Mouse (Mus musculus): ENCODE measurements at regions not wholly inside any gene's neighbourhood (a gene's known extent, or its start where the extent isn't known, plus 50 kb on each side); places are given as distances from the start of the nearest gene placed in this dataset.

- Histone ChIP-seq H3K4me1 (ENCODE audit: control insufficient read depth, insufficient read depth, low read length) (no peaks in the 10 kb centered on the region), H3K27me3 (ENCODE audit: control insufficient read depth, insufficient read depth, low read length) (no peaks in the 10 kb centered on the region), H3K4me3 (ENCODE audit: control insufficient read depth, low read depth, low read length) (no peak overlapping the region), H3K27ac (ENCODE audit: control insufficient read depth, insufficient read depth, low read depth, low read length) (no peak overlapping the region), H3K36me3 (ENCODE audit: control insufficient read depth, insufficient read depth, low read length) (no peaks in the 10 kb centered on the region)
- no peak for TF ChIP-seq POLR2A (IDR thresholded peaks at IDR 0.05; ENCODE audit: control insufficient read depth, low read depth, low read length)
- no peak for TF ChIP-seq CTCF (IDR thresholded peaks at IDR 0.05; ENCODE audit: control insufficient read depth, insufficient read depth, insufficient replicate concordance, low read depth, low read length)
Observed at GRCm38 (mm10) chr12:9345359-9345758, 224.6 kb upstream of the Osr1 start.

- no peaks in the 10 kb centered on the region for H3K27me3 ChIP-seq (ENCODE audit: control insufficient read depth, insufficient read depth, low read length)
- peaks cover 2% of the 10 kb centered on the region; the same call in 1 of the 2 replicates for H3K4me1 ChIP-seq (ENCODE audit: control insufficient read depth, insufficient read depth, low read length)
- TF ChIP-seq CTCF (IDR thresholded peaks at IDR 0.05; ENCODE audit: control insufficient read depth, insufficient read depth, insufficient replicate concordance, low read depth, low read length) (no peak), POLR2A (IDR thresholded peaks at IDR 0.05; ENCODE audit: control insufficient read depth, low read depth, low read length) (no peak)
Observed at GRCm38 (mm10) chr12:9355512-9355911, 214.4 kb upstream of the Osr1 start.

GRCm38 (mm10) chr12:9357856-9358255, 212.1 kb upstream of the Osr1 start:
- H3K4me3 ChIP-seq (ENCODE audit: control insufficient read depth, low read depth, low read length) = no peak overlapping the region
- no peak overlapping the region for H3K27ac ChIP-seq (ENCODE audit: control insufficient read depth, insufficient read depth, low read depth, low read length)
- no peaks in the 10 kb centered on the region for H3K36me3 ChIP-seq (ENCODE audit: control insufficient read depth, insufficient read depth, low read length)
- H3K27me3 ChIP-seq (ENCODE audit: control insufficient read depth, insufficient read depth, low read length) = no peaks in the 10 kb centered on the region
- H3K4me1 ChIP-seq (ENCODE audit: control insufficient read depth, insufficient read depth, low read length) = peaks cover 2% of the 10 kb centered on the region; the same call in 1 of the 2 replicates
- TF ChIP-seq CTCF (IDR thresholded peaks at IDR 0.05; ENCODE audit: control insufficient read depth, insufficient read depth, insufficient replicate concordance, low read depth, low read length) (no peak), POLR2A (IDR thresholded peaks at IDR 0.05; ENCODE audit: control insufficient read depth, low read depth, low read length) (no peak)

More at GRCm38 (mm10) chr12:9355512-9355911, 214.4 kb upstream of the Osr1 start:
- H3K27ac ChIP-seq (ENCODE audit: control insufficient read depth, insufficient read depth, low read depth, low read length) = no peak overlapping the region
- H3K4me3 ChIP-seq (ENCODE audit: control insufficient read depth, low read depth, low read length) = no peak overlapping the region
- H3K36me3 ChIP-seq (ENCODE audit: control insufficient read depth, insufficient read depth, low read length) = no peaks in the 10 kb centered on the region

DNA sequence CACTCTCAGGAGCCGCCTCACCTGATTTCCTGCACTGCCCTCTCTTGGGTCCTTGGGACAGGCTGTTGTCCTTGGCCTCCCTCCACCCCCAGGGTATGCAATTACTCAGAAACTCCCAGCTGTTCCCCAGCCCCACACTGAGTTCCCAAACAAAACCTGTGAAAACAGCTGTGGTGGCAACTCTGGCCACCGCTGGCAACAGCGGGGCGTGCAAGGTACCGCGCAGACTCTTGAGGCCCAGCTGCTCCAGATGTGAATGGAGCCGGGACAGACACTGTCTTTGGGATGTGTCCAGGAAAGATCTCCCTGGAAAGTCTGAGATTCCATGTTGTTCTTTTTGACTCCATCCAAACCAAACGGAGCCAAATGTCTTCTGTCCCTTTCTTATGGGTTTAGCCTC, 211.0 kb upstream of the Osr1 start:
- Histone ChIP-seq H3K4me3 (ENCODE audit: control insufficient read depth, low read depth, low read length) (no peak overlapping the region), H3K27me3 (ENCODE audit: control insufficient read depth, insufficient read depth, low read length) (no peaks in the 10 kb centered on the region), H3K4me1 (ENCODE audit: control insufficient read depth, insufficient read depth, low read length) (peaks cover 2% of the 10 kb centered on the region; the same call in 1 of the 2 replicates), H3K27ac (ENCODE audit: control insufficient read depth, insufficient read depth, low read depth, low read length) (no peak overlapping the region), H3K36me3 (ENCODE audit: control insufficient read depth, insufficient read depth, low read length) (no peaks in the 10 kb centered on the region)
- TF ChIP-seq CTCF (IDR thresholded peaks at IDR 0.05; ENCODE audit: control insufficient read depth, insufficient read depth, insufficient replicate concordance, low read depth, low read length) (no peak), POLR2A (IDR thresholded peaks at IDR 0.05; ENCODE audit: control insufficient read depth, low read depth, low read length) (no peak)

DNA sequence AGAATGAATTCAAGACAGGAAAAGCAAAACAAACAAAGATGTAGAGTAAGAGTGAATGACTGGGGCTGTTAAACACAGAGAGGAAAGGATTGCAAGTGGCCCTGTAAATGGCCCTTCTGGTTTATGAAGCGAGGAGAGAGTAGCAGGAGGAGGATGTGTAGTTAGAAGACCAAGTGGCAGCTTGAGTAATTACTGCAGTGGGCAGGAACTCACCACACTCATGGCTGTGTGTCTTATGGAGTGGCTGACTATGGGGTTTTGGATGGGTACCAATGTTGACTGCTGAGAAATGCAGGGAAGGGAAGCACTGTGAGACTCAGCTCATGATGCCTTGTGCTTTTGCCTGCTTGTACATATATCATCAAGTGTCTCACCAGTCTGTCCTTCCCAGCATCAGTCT, 204.0 kb upstream of the Osr1 start:
- no peaks in the 10 kb centered on the region for H3K36me3 ChIP-seq (ENCODE audit: control insufficient read depth, insufficient read depth, low read length)
- no peak for TF ChIP-seq POLR2A (IDR thresholded peaks at IDR 0.05; ENCODE audit: control insufficient read depth, low read depth, low read length)
- no peak for TF ChIP-seq CTCF (IDR thresholded peaks at IDR 0.05; ENCODE audit: control insufficient read depth, insufficient read depth, insufficient replicate concordance, low read depth, low read length)
- H3K27ac ChIP-seq (ENCODE audit: control insufficient read depth, insufficient read depth, low read depth, low read length) = no peak overlapping the region
- H3K4me1 ChIP-seq (ENCODE audit: control insufficient read depth, insufficient read depth, low read length) = no peaks in the 10 kb centered on the region
- no peaks in the 10 kb centered on the region for H3K27me3 ChIP-seq (ENCODE audit: control insufficient read depth, insufficient read depth, low read length)
- no peak overlapping the region for H3K4me3 ChIP-seq (ENCODE audit: control insufficient read depth, low read depth, low read length)

GRCm38 (mm10) chr12:9368682-9369081, 201.2 kb upstream of the Osr1 start:
- Histone ChIP-seq H3K27me3 (ENCODE audit: control insufficient read depth, insufficient read depth, low read length) (no peaks in the 10 kb centered on the region), H3K4me1 (ENCODE audit: control insufficient read depth, insufficient read depth, low read length) (no peaks in the 10 kb centered on the region), H3K36me3 (ENCODE audit: control insufficient read depth, insufficient read depth, low read length) (no peaks in the 10 kb centered on the region), H3K27ac (ENCODE audit: control insufficient read depth, insufficient read depth, low read depth, low read length) (no peak overlapping the region), H3K4me3 (ENCODE audit: control insufficient read depth, low read depth, low read length) (no peak overlapping the region)
- TF ChIP-seq POLR2A (IDR thresholded peaks at IDR 0.05; ENCODE audit: control insufficient read depth, low read depth, low read length) (no peak), CTCF (IDR thresholded peaks at IDR 0.05; ENCODE audit: control insufficient read depth, insufficient read depth, insufficient replicate concordance, low read depth, low read length) (no peak)

- Histone ChIP-seq H3K27ac (ENCODE audit: control insufficient read depth, insufficient read depth, low read depth, low read length) (no peak overlapping the region), H3K4me3 (ENCODE audit: control insufficient read depth, low read depth, low read length) (no peak overlapping the region), H3K4me1 (ENCODE audit: control insufficient read depth, insufficient read depth, low read length) (no peaks in the 10 kb centered on the region), H3K27me3 (ENCODE audit: control insufficient read depth, insufficient read depth, low read length) (no peaks in the 10 kb centered on the region), H3K36me3 (ENCODE audit: control insufficient read depth, insufficient read depth, low read length) (no peaks in the 10 kb centered on the region)
- TF ChIP-seq POLR2A (IDR thresholded peaks at IDR 0.05; ENCODE audit: control insufficient read depth, low read depth, low read length) (no peak), CTCF (IDR thresholded peaks at IDR 0.05; ENCODE audit: control insufficient read depth, insufficient read depth, insufficient replicate concordance, low read depth, low read length) (no peak)
Observed at GRCm38 (mm10) chr12:9401956-9402355, 168.0 kb upstream of the Osr1 start.

GRCm38 (mm10) chr12:9404981-9405380, 164.9 kb upstream of the Osr1 start:
- Histone ChIP-seq H3K4me3 (ENCODE audit: control insufficient read depth, low read depth, low read length) (no peak overlapping the region), H3K36me3 (ENCODE audit: control insufficient read depth, insufficient read depth, low read length) (no peaks in the 10 kb centered on the region), H3K4me1 (ENCODE audit: control insufficient read depth, insufficient read depth, low read length) (no peaks in the 10 kb centered on the region), H3K27ac (ENCODE audit: control insufficient read depth, insufficient read depth, low read depth, low read length) (no peak overlapping the region), H3K27me3 (ENCODE audit: control insufficient read depth, insufficient read depth, low read length) (no peaks in the 10 kb centered on the region)
- TF ChIP-seq CTCF (IDR thresholded peaks at IDR 0.05; ENCODE audit: control insufficient read depth, insufficient read depth, insufficient replicate concordance, low read depth, low read length) = no peak
- TF ChIP-seq POLR2A (IDR thresholded peaks at IDR 0.05; ENCODE audit: control insufficient read depth, low read depth, low read length) = no peak
